Mouse (Mus musculus) limb, embryonic 13.5 days (tissue): ENCODE measurements around the gene Gm19426. TPM values are rescaled to one million over a fixed set of nuclear protein-coding genes. Genes with fewer than 3 reads are reported as not detected.
A peak's percentile ranks its signal among the peaks of the same experiment; 100 is the strongest.

ENCODE experiments used
- ATAC-seq: fragments of 200-750 bp; cut with Nextera tagmentation; 2 replicates; pipeline ENCODE4 v1.8.0; 2017; ENCODE audit warnings: low read depth, moderate number of reproducible peaks, moderate TSS enrichment; ENCODE audit not compliant: low FRiP score
- H3K27ac ChIP-seq: fragments of 300-500 bp; sonication (generic); 2 replicates; pipeline ENCODE4 v1.5.1; 2015; ENCODE audit warnings: inconsistent platforms, mild to moderate bottlenecking, moderate library complexity
- H3K27me3 ChIP-seq: fragments of 300-500 bp; sonication (generic); 2 replicates; pipeline ENCODE4 v1.6.1; 2015; ENCODE audit warnings: mild to moderate bottlenecking, inconsistent platforms
- H3K36me3 ChIP-seq: fragments of 300-500 bp; sonication (generic); 2 replicates; pipeline ENCODE4 v1.6.1; 2015; ENCODE audit warnings: inconsistent platforms, mild to moderate bottlenecking, moderate library complexity
- H3K4me1 ChIP-seq: fragments of 300-500 bp; sonication (generic); 2 replicates; pipeline ENCODE4 v1.6.1; 2015; ENCODE audit warnings: inconsistent platforms
- H3K4me2 ChIP-seq: fragments of 300-500 bp; sonication (generic); replicated peaks from 2 replicates; pipeline ENCODE4 v1.6.1; 2015; ENCODE audit warnings: inconsistent platforms, mild to moderate bottlenecking, moderate library complexity
- H3K4me3 ChIP-seq: fragments of 300-500 bp; sonication (generic); 2 replicates; pipeline ENCODE4 v1.5.1; 2015; ENCODE audit warnings: moderate library complexity, mild to moderate bottlenecking, inconsistent platforms
- H3K9ac ChIP-seq: fragments of 300-500 bp; sonication (generic); 2 replicates; pipeline ENCODE4 v1.6.1; 2015; ENCODE audit warnings: mild to moderate bottlenecking, inconsistent platforms
- H3K9me3 ChIP-seq: fragments of 300-500 bp; sonication (generic); 2 replicates; pipeline ENCODE4 v1.6.1; 2016; ENCODE audit warnings: inconsistent platforms
- WGBS: fragments of 180-500 bp; shearing (Covaris S2); methylation state at CpG from one replicate; pipeline ENCODE4 v1.1.7; 2015; 5-methylcytosine and 5-hydroxymethylcytosine counted together
- polyA plus RNA-seq: library from polyadenylated mRNA; unstranded; fragments of >200 nt; fragmentation: Nextera tagmentation; extraction: Ambion mirVana; gene quantifications from 2 replicates; pipeline ENCODE4 v1.2.1, GENCODE M21; 2015

The Gm19426 gene
- polyA plus RNA-seq: 11.4 and 12.9 TPM in 2 replicates

DNA sequence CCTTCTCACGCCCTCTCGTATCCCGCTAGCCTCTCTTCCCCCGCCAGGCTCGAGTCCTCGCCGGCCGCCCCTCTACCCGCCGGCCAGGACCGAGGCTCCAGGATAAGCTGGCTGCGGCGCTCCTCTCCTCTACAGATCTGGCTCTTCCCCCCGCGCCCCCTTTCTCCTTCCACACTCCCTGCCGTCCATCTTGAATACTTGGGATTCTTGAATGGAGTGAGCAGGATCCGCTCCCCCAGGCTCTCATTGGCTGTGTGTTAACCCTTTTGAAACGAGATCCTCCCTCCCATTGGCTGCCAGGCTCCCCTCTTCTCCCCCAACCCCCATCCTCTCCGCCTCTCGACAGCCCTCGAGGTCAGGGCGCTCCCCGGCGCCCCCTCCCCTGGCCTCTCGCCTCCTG is at the start of gene Gm19426:
Gene Gm19426, minus strand, starts transcription at position 95 of the 400 bp plus-strand sequence.
- under 1% methylated on average over 24 of the region's 25 CpGs for WGBS
- Histone ChIP-seq H3K36me3 (peaks cover 14% of the 10 kb centered on the region), H3K27ac (peak within 1 kb of the TSS; percentile 100), H3K4me1 (peaks cover 44% of the 10 kb centered on the region), H3K9me3 (no peaks in the 10 kb centered on the region), H3K9ac (peak within 1 kb of the TSS; percentile 100), H3K4me2 (peak within 1 kb of the TSS; percentile 95), H3K27me3 (no peaks in the 10 kb centered on the region), H3K4me3 (peak within 1 kb of the TSS; percentile 94)
- ATAC-seq: peak; percentile 91

DNA sequence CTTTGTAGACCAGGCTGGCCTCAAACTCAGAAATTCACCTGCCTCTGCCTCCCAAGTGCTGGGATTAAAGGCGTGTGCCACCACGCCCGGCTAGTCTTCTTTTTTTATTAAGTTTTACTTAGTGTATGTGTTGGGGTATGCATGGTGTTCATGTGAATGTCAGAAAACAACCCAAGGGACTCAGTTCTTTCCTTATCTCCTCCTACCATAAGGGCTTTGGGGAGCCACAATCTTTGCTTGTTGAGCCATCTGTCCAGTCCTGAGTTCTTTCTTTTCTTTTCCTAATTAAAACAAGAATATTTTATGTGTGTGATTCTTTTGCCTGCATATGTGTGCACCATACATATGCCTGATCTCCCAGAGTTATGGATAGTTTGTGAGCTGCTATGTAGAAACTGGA is 49.7 kb upstream of the Gm19426 start:
- H3K27me3 ChIP-seq: no peaks in the 10 kb centered on the region
- H3K4me3 ChIP-seq: no peak overlapping the region
- H3K27ac ChIP-seq: no peak overlapping the region
- H3K9ac ChIP-seq: no peak overlapping the region
- no peaks in the 10 kb centered on the region for H3K4me1 ChIP-seq
- WGBS: 82% methylated on average over 3 of the region's 3 CpGs
- H3K36me3 ChIP-seq: no peaks in the 10 kb centered on the region
- H3K9me3 ChIP-seq: no peaks in the 10 kb centered on the region
- no peak overlapping the region for H3K4me2 ChIP-seq
- no peak for ATAC-seq

DNA sequence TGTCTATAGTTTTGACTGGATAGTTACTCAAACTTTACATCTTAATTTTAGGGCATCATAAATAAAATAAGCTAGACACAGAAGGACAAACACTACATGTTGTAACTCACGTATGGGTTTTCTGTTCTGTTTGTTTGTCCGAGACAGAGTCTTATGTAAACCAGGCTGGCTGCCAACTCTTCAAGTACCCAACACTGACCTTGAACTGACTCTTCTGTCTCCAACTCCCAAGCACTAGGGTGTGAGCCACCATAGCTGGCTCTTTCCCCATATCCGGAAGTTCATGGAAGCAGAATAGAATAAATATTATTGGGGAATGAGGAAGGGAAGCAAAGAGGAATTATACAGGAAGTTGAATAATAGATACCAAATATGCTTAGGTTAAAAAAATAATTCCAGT is 49.1 kb upstream of the Gm19426 start:
- 85% methylated on average over 3 of the region's 3 CpGs for WGBS

DNA sequence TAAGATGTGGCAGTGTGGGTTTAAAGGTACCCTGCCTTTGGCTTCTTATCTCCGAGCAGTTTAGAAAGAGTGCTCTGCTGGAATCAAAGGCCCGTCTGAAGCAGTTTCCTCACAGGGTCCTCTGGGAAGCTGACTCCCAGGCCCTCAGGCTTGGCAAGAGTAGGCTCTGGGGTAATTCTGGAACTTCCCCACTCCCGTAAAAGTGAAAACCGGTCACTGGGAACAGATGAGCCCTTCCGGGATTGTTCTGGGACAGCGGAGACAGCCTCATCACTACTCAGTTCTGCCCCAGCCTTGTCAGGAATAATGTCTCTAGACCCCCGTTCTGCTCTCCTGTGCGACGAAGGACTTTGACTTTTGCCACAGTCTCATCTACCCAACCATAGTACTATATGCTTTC is 47.0 kb upstream of the Gm19426 start:
- Histone ChIP-seq H3K9me3 (no peaks in the 10 kb centered on the region), H3K9ac (no peak overlapping the region), H3K36me3 (no peaks in the 10 kb centered on the region), H3K4me3 (no peak overlapping the region), H3K27me3 (no peaks in the 10 kb centered on the region), H3K4me2 (no peak overlapping the region), H3K27ac (no peak overlapping the region), H3K4me1 (no peaks in the 10 kb centered on the region)
- no peak for ATAC-seq
- WGBS: 50% methylated on average over 9 of the region's 9 CpGs

More for the DNA sequence above, 49.1 kb upstream of the Gm19426 start:
- no peaks in the 10 kb centered on the region for H3K36me3 ChIP-seq
- H3K9ac ChIP-seq: no peak overlapping the region
- ATAC-seq: no peak
- H3K4me1 ChIP-seq: no peaks in the 10 kb centered on the region
- no peak overlapping the region for H3K27ac ChIP-seq
- H3K9me3 ChIP-seq: no peaks in the 10 kb centered on the region
- H3K4me2 ChIP-seq: no peak overlapping the region
- H3K4me3 ChIP-seq: no peak overlapping the region
- no peaks in the 10 kb centered on the region for H3K27me3 ChIP-seq

DNA sequence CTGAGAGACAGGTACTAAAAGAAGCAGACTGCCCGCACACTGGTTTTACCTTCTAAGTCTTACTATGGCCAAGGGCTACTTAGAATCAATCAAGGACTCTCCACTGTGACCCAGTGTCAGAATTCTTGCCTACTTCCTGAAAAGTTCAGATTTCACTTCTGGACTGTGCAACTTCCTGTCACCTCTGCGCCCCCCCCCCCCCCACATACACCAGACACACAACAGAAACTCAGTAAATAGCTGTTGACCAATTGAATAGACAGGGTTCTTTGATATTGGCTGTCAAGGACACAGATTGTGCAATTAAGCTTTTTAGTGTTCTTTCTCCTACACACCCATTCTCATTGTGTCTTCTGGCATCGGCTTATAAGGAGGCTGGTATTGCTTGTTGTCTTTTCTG is 44.9 kb upstream of the Gm19426 start:
- no peaks in the 10 kb centered on the region for H3K36me3 ChIP-seq
- ATAC-seq: no peak
- H3K4me3 ChIP-seq: no peak overlapping the region
- no peak overlapping the region for H3K9ac ChIP-seq
- no peaks in the 10 kb centered on the region for H3K27me3 ChIP-seq
- no peaks in the 10 kb centered on the region for H3K9me3 ChIP-seq
- H3K4me1 ChIP-seq: no peaks in the 10 kb centered on the region
- whole genome bisulfite sequencing: 89% methylated on average over 3 of the region's 3 CpGs
- no peak overlapping the region for H3K27ac ChIP-seq
- H3K4me2 ChIP-seq: no peak overlapping the region

DNA sequence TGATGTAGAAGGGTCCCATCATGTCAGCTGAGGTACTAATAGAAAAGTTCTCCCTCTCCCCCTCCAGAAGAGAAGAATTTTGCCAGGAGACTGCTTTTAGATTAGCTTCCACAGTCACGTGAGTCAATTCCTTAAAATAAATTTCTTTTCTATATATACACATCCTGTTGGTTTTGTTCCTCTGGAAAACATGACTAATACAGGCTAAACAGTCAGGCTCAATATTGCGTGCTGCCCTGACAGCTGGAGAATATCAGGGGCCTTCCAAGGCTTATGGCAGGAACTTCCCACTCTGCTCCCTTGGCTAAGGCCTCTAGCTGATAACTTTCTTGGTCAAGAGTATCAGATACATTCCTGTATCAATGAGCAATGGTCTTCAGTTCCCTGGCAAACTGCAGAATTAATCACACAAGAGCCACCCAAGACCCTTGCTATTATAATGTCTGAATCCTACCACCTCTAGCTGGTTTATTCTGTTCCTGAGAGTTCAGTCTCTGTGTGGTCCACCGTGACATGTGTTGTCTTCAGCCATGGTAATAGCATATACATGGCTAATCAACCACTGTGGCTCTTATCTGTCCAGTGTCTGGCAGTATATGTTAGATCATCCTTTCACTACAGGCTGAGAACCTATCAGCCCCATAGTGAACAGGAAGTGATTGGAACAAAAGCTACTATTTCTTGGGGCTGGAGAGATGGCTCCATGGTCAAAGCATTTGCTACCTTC is 40.5 kb upstream of the Gm19426 start:
- H3K4me3 ChIP-seq: no peak overlapping the region
- WGBS: 74% methylated on average over 3 of the region's 3 CpGs
- H3K27me3 ChIP-seq: no peaks in the 10 kb centered on the region
- no peaks in the 10 kb centered on the region for H3K9me3 ChIP-seq
- no peaks in the 10 kb centered on the region for H3K4me1 ChIP-seq
- ATAC-seq: no peak
- no peak overlapping the region for H3K9ac ChIP-seq
- no peak overlapping the region for H3K4me2 ChIP-seq
- H3K36me3 ChIP-seq: no peaks in the 10 kb centered on the region
- H3K27ac ChIP-seq: no peak overlapping the region

DNA sequence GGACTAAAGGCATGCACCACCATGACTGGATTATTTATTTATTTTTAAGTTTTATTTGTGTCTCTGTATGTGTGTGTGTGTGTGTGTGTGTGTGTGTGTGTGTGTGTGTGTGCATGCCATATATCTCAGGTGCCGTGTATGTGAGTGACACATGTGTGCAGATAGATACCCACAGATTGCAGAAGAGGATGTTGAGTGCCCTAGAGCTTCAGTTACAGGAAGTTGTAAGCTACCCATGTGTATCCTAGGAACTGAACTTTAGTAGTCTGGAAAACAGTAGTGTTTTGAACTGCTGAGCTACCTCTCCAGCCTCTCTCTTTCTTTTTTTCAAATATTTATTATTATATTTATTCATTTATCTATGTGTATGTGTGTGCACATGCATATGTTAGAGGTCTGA is 39.9 kb upstream of the Gm19426 start:
- no peak overlapping the region for H3K9ac ChIP-seq
- no peaks in the 10 kb centered on the region for H3K36me3 ChIP-seq
- H3K4me3 ChIP-seq: no peak overlapping the region
- no peak for ATAC-seq
- 58% methylated on average over 1 of the region's 1 CpGs for WGBS
- no peaks in the 10 kb centered on the region for H3K4me1 ChIP-seq
- no peak overlapping the region for H3K4me2 ChIP-seq
- H3K27me3 ChIP-seq: no peaks in the 10 kb centered on the region
- no peaks in the 10 kb centered on the region for H3K9me3 ChIP-seq
- H3K27ac ChIP-seq: no peak overlapping the region

DNA sequence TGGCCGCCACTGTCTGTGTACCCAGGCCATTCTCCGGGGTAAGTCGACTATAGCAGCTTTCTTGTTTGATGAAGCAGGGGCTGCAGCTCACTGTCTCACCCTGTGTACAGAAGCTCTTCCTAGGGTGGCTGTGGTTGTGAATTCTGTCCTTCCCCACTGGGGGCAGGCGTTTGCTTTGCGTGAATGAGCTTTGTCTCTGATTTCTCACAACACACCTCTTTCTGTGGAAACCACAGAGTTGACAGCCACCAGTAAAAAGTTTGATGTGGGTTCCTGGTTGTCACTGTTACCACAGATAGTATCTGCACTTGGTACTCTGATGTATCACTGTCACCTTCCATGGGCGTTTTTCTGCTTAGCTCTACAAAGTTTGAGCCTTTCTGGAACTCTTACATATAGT is 35.8 kb upstream of the Gm19426 start:
- H3K9ac ChIP-seq: no peak overlapping the region
- H3K4me2 ChIP-seq: no peak overlapping the region
- WGBS: 58% methylated on average over 6 of the region's 6 CpGs
- H3K36me3 ChIP-seq: no peaks in the 10 kb centered on the region
- no peak for ATAC-seq
- no peak overlapping the region for H3K27ac ChIP-seq
- no peak overlapping the region for H3K4me3 ChIP-seq
- peaks cover 7% of the 10 kb centered on the region for H3K4me1 ChIP-seq
- no peaks in the 10 kb centered on the region for H3K9me3 ChIP-seq
- H3K27me3 ChIP-seq: no peaks in the 10 kb centered on the region

DNA sequence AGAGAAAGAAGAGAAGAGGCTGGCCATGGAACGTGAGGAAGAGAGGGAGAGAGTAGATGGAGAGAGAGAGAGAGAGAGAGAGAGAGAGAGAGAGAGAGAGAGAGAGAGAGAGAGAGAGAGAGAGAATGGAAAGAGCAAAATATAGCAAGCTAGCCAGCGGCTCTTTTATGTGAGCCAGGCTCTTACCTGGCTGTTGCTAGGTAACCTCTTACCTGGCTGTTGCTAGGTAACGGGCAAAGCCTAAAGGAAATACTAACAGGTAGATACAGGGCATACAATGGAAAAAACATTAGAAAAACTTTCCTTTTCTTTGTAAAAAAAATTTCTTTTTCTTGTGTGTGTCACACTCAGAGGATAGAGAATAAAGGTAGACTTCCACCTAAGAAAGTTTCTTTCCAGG is 34.3 kb upstream of the Gm19426 start:
- no peak overlapping the region for H3K4me2 ChIP-seq
- peaks cover 9% of the 10 kb centered on the region for H3K4me1 ChIP-seq
- H3K9me3 ChIP-seq: no peaks in the 10 kb centered on the region
- no peaks in the 10 kb centered on the region for H3K36me3 ChIP-seq
- WGBS: 62% methylated on average over 3 of the region's 3 CpGs
- no peaks in the 10 kb centered on the region for H3K27me3 ChIP-seq
- no peak for ATAC-seq
- no peak overlapping the region for H3K27ac ChIP-seq
- no peak overlapping the region for H3K9ac ChIP-seq
- H3K4me3 ChIP-seq: no peak overlapping the region

DNA sequence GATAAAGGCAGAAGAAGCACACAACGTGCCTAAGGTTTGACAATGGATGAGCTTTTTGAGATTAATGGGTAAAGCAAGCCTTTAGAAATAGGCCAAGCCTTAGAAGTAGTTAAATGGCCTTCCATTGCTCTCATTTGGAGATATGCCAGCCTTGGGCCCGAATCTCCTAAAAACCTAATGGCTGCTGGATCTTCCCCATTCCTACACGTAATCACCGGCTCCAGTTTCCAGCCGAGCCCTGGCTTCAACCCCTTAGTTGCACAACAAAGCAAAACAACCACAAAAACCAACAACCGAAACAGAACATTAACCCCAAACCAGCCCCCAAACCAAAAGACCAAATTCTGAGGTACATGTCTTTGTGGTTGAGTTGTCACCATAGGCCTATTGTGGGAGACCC is 32.2 kb upstream of the Gm19426 start:
- Histone ChIP-seq H3K4me3 (no peak overlapping the region), H3K4me1 (peaks cover 9% of the 10 kb centered on the region), H3K9ac (no peak overlapping the region), H3K36me3 (no peaks in the 10 kb centered on the region), H3K9me3 (no peaks in the 10 kb centered on the region), H3K27me3 (no peaks in the 10 kb centered on the region), H3K27ac (no peak overlapping the region), H3K4me2 (no peak overlapping the region)
- no peak for ATAC-seq
- 87% methylated on average over 6 of the region's 6 CpGs for WGBS

DNA sequence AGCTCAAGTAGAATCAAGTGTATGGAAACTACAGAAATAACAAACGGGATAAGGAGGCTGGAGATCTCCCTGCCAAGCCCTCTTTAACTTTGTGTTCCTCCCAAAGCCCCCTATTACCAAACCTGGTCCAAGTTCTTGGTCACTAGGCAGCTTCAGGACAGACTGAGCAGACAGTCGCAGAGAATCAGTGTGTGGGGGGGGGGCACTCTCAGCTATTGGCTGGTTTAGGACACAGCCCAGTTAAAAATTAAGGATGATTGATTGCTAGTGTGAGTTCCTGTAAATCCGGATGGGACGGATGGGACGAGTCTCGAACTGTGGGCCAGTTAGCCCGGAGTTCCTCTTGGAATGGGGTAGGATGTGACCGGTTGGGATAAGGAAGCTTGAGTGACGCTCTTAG is 31.8 kb upstream of the Gm19426 start, which contains the start of gene Serping1:
Gene Serping1, minus strand, starts transcription at position 204 of the 400 bp plus-strand sequence.
- Histone ChIP-seq H3K9ac (peak within 1 kb of the TSS; percentile 66), H3K4me3 (peak within 1 kb of the TSS; percentile 40), H3K4me2 (peak within 1 kb of the TSS; percentile 70), H3K4me1 (peaks cover 9% of the 10 kb centered on the region), H3K27me3 (no peaks in the 10 kb centered on the region), H3K27ac (0 out of 2 replicates have a peak within 1 kb of the TSS, but pooled peaks have one; percentile 22), H3K9me3 (no peaks in the 10 kb centered on the region), H3K36me3 (no peaks in the 10 kb centered on the region)
- WGBS: 72% methylated on average over 9 of the region's 9 CpGs
- 0 out of 2 replicates have a peak, but pooled peaks have one; percentile 54 for ATAC-seq

DNA sequence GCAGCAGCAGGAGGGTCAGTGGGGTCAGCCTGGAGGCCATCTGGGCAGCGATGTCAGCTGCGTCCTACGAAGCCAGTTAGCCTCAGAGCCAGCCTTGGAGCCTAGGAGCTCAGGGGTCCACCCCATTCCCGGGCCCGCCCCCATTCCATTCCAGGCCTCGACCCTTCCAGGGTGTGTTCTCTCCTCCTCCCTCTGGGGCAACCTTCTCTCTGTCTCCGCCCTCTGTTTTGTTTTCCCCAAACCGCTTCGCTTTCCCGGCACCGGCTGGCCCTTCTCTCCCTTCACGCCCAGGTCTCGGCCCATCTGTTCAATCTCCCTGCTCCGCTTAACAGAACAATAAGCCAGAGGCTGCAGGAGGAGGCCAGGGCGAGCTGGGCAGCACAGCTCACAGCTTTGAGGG is 31.3 kb upstream of the Gm19426 start:
- Histone ChIP-seq H3K9me3 (no peaks in the 10 kb centered on the region), H3K4me3 (peak overlapping the region; percentile 40), H3K27me3 (no peaks in the 10 kb centered on the region), H3K4me2 (peak overlapping the region; percentile 70), H3K4me1 (peaks cover 9% of the 10 kb centered on the region), H3K9ac (peak overlapping the region; percentile 66), H3K36me3 (no peaks in the 10 kb centered on the region), H3K27ac (0 out of 2 replicates have a peak overlapping the region, but pooled peaks have one; percentile 22)
- ATAC-seq: peak; percentile 91
- under 1% methylated on average over 15 of the region's 15 CpGs for WGBS

DNA sequence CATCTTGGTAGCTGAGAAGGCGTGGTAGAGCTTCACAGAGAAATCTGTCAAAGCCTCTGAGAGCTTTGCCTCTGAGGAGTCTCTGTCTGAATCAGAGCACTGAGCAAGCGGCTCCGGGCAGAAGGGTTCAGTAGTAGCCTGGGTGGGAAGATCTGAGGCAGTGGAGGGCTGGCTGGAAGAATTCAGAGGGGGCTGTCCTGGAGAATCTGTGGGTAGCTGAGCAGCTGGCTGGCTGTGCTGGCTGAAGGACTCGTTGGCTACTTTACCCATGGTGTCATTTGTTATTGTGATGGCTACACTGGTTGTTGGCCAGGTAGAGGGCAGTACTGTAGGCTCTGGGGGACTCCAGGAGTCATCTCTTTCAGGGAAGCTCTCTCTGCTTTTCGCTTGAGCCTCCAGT is 29.7 kb upstream of the Gm19426 start:
- Histone ChIP-seq H3K36me3 (no peaks in the 10 kb centered on the region), H3K27ac (no peak overlapping the region), H3K9me3 (no peaks in the 10 kb centered on the region), H3K27me3 (no peaks in the 10 kb centered on the region), H3K4me3 (no peak overlapping the region), H3K9ac (no peak overlapping the region), H3K4me1 (peaks cover 9% of the 10 kb centered on the region), H3K4me2 (no peak overlapping the region)
- WGBS: 74% methylated on average over 5 of the region's 5 CpGs
- ATAC-seq: no peak
